Mouse (Mus musculus): ENCODE measurements at regions not wholly inside any gene's neighbourhood (a gene's known extent, or its start where the extent isn't known, plus 50 kb on each side); places are given as distances from the start of the nearest gene placed in this dataset.

- DNase-seq (ENCODE audit: low read depth, low spot score) = peak; percentile 31
Observed at GRCm38 (mm10) chr13:102504157-102504947, 189.0 kb upstream of the Cd180 start.

- DNase-seq (ENCODE audit: low read depth, low spot score) = no peak
Observed at GRCm38 (mm10) chr13:102507226-102507625, 186.1 kb upstream of the Cd180 start.

GRCm38 (mm10) chr13:102507916-102508315 lies 185.4 kb upstream of the Cd180 start:
- DNase-seq (ENCODE audit: low read depth, low spot score) = no peak

GRCm38 (mm10) chr13:102510733-102511279 lies 182.6 kb upstream of the Cd180 start:
- DNase-seq (ENCODE audit: low read depth, low spot score) = peak; percentile 12

- DNase-seq (ENCODE audit: low read depth, low spot score) = no peak
Observed at GRCm38 (mm10) chr13:102518169-102518882, 175.0 kb upstream of the Cd180 start.

- no peak for DNase-seq (ENCODE audit: low read depth, low spot score)
Observed at GRCm38 (mm10) chr13:102521427-102521826, 171.9 kb upstream of the Cd180 start.

GRCm38 (mm10) chr13:102522080-102522479 lies 171.3 kb upstream of the Cd180 start:
- no peak for DNase-seq (ENCODE audit: low read depth, low spot score)

- DNase-seq (ENCODE audit: low read depth, low spot score) = no peak
Observed at GRCm38 (mm10) chr13:102526621-102527140, 166.7 kb upstream of the Cd180 start.

GRCm38 (mm10) chr13:102533784-102534183 lies 159.6 kb upstream of the Cd180 start:
- DNase-seq (ENCODE audit: low read depth, low spot score) = no peak

- peak; percentile 53 for DNase-seq (ENCODE audit: low read depth, low spot score)
Observed at GRCm38 (mm10) chr13:102537424-102538242, 155.7 kb upstream of the Cd180 start.

- DNase-seq (ENCODE audit: low read depth, low spot score) = no peak
Observed at GRCm38 (mm10) chr13:102540436-102540835, 152.9 kb upstream of the Cd180 start.

GRCm38 (mm10) chr13:102544359-102545165 lies 148.8 kb upstream of the Cd180 start:
- DNase-seq (ENCODE audit: low read depth, low spot score) = no peak

- peak; percentile 71 for DNase-seq (ENCODE audit: low read depth, low spot score)
Observed at GRCm38 (mm10) chr13:102545845-102546615, 147.3 kb upstream of the Cd180 start.

- DNase-seq (ENCODE audit: low read depth, low spot score) = peak; percentile 29
Observed at GRCm38 (mm10) chr13:102548252-102548651, 145.1 kb upstream of the Cd180 start.

GRCm38 (mm10) chr13:102566846-102567572 lies 126.3 kb upstream of the Cd180 start:
- no peak for DNase-seq (ENCODE audit: low read depth, low spot score)

- no peak for DNase-seq (ENCODE audit: low read depth, low spot score)
Observed at GRCm38 (mm10) chr13:102569580-102569979, 123.8 kb upstream of the Cd180 start.

GRCm38 (mm10) chr13:102570286-102570685 lies 123.1 kb upstream of the Cd180 start:
- DNase-seq (ENCODE audit: low read depth, low spot score) = no peak

GRCm38 (mm10) chr13:102573286-102573921 lies 120.0 kb upstream of the Cd180 start:
- DNase-seq (ENCODE audit: low read depth, low spot score) = no peak

All from mesoderm, embryonic 11.5 days (tissue).